Comparison of ENCODE assay signal across 15 mouse cellular contexts in genomic region chr13:47585158-47585557, GRCm38 (mm10).
"Had no signal": no experiment of that assay in that cellular context is flagged by ENCODE, and none has a peak within 500 bp of the region (broad histone marks: within the 10 kb centered on the region; RNA-seq: fewer than 3 reads in every experiment).

No protein-coding gene starts in this region.

- H3K27me3 ChIP-seq: neural tube, embryonic 13.5 days; neural tube, embryonic 15.5 days; stomach, embryonic 15.5 days had no signal

- DNase-seq: retina, postnatal 1 day; right cerebral cortex, adult 18-20 months; right cerebral cortex, postnatal 14 days; right cerebral cortex, postnatal 25 days; right cerebral cortex, postnatal 4 days; spleen, adult 18-20 months; thymus, adult 18-20 months; thymus, adult 2 months; thymus, postnatal 14 days; thymus, postnatal 25 days; thymus, postnatal 36 days; thymus, postnatal 4 days had no signal
